Mouse (Mus musculus) hindbrain, postnatal 0 days (tissue): ENCODE measurements around the gene Tbc1d1. TPM values are rescaled to one million over a fixed set of nuclear protein-coding genes. Genes with fewer than 3 reads are reported as not detected.

Experiments
- ATAC-seq: fragments of 200-750 bp; cut with Nextera tagmentation; 2 replicates; pipeline ENCODE4 v1.8.0; 2017; ENCODE audit warnings: mild to moderate bottlenecking, moderate TSS enrichment, moderate library complexity
- DNase-seq: peaks from one replicate; pipeline ENCODE4 v3.0.0-alpha.2; 2015; ENCODE audit warnings: low spot score
- H3K27ac ChIP-seq: fragments of 300-500 bp; sonication (generic); 2 replicates; pipeline ENCODE4 v1.5.1; 2014; ENCODE audit warnings: mild to moderate bottlenecking
- H3K27me3 ChIP-seq: fragments of 300-500 bp; sonication (generic); 2 replicates; pipeline ENCODE4 v1.6.1; 2014; ENCODE audit warnings: low read length, mixed read lengths; ENCODE audit not compliant: insufficient read depth
- H3K36me3 ChIP-seq: fragments of 300-500 bp; sonication (generic); 2 replicates; pipeline ENCODE4 v1.6.1; 2014; ENCODE audit warnings: low read length, mixed read lengths; ENCODE audit not compliant: insufficient read depth
- H3K4me1 ChIP-seq: fragments of 300-500 bp; sonication (generic); 2 replicates; pipeline ENCODE4 v1.6.1; 2014; ENCODE audit warnings: antibody characterized with exemption, low read length, mixed read lengths; ENCODE audit not compliant: insufficient read depth
- H3K4me2 ChIP-seq: fragments of 300-500 bp; sonication (generic); 2 replicates; pipeline ENCODE4 v1.6.1; 2014; ENCODE audit warnings: low read depth, mild to moderate bottlenecking, low read length, moderate library complexity, mixed read lengths
- H3K4me3 ChIP-seq: fragments of 300-500 bp; sonication (generic); 2 replicates; pipeline ENCODE4 v1.5.1; 2014; ENCODE audit warnings: low read length
- H3K9ac ChIP-seq: fragments of 300-500 bp; sonication (generic); replicated peaks from 2 replicates; pipeline ENCODE4 v1.6.1; 2014; ENCODE audit warnings: mild to moderate bottlenecking, low read length, moderate library complexity, mixed read lengths
- H3K9me3 ChIP-seq: fragments of 300-500 bp; sonication (generic); 2 replicates; pipeline ENCODE4 v1.6.1; 2016; ENCODE audit warnings: low read length, mixed read lengths
- CTCF ChIP-seq: IDR thresholded peaks from 2 replicates; pipeline ENCODE4 v1.5.1; 2016; ENCODE audit warnings: antibody characterized with exemption, control low read depth, low read depth
- whole genome bisulfite sequencing: fragments of 180-500 bp; shearing (Covaris S2); extraction: QIAGEN DNeasy Blood & Tissue Kit; methylation state at CpG from one replicate; pipeline ENCODE4 v1.1.7; 2014; 5-methylcytosine and 5-hydroxymethylcytosine counted together
- polyA plus RNA-seq: library from polyadenylated mRNA; unstranded; fragments of >200 nt; fragmentation: Nextera tagmentation; extraction: Ambion mirVana; gene quantifications from 2 replicates; pipeline ENCODE4 v1.2.1, GENCODE M21; 2015
- total RNA-seq: library from RNA; depleted of rRNA; stranded (reverse); fragments of >200 nt; gene quantifications from 2 replicates; pipeline ENCODE4 v1.2.3, GENCODE M21; 2014

Tbc1d1 gene
- total and polyA plus RNA-seq, 2 experiments from 2014 or later: 7.2 to 19.2 TPM

DNA sequence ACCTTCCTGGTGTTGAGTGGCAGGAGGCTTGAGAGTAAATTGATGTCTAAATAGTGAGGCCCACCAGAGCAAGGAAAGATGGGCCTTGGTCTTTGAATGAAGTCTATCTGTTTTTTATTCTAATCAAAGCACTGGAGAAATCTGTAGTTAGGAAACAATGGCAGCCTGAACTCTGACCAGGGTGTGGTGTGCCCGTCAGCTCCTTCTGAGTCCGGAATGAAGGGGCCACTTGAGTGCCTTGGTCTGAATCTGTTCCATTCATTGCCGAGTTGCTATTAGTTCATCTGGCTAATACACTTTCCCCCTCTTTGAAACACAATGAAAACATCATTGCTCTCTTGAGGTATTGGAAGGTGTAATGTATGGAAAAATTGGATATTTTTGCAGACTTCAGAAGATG, 98.2 kb downstream of the Tbc1d1 start:
- no peak for TF ChIP-seq CTCF

DNA sequence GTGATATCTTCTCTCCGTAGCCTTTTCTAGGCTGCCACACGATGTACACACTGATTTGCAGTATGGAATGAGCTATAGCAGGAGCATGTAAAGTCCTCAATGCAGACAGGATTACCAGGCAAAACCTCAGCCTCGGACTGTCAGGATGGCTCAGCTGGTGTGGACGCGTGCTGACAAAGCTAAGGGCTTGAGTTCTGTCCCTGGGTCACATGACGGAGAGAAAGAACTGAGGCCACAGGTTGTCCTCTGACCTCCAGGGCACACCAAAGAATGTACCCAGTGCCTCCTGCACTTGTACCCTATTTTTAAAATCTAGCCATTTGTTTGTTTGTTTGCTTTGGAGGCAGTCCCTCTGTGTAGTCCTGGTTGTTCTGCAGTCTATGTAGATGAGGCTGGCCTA, 98.9 kb downstream of the Tbc1d1 start:
- no peak for ATAC-seq
- TF ChIP-seq CTCF: no peak
- Histone ChIP-seq H3K4me1 (no peaks in the 10 kb centered on the region), H3K9ac (no peak overlapping the region), H3K4me2 (no peak overlapping the region), H3K27ac (no peak overlapping the region), H3K4me3 (no peak overlapping the region), H3K27me3 (no peaks in the 10 kb centered on the region), H3K36me3 (no peaks in the 10 kb centered on the region), H3K9me3 (no peaks in the 10 kb centered on the region)
- no peak for DNase-seq
- WGBS: 39% methylated on average over 6 of the region's 6 CpGs

More for the DNA sequence above, 98.2 kb downstream of the Tbc1d1 start:
- H3K9ac ChIP-seq: no peak overlapping the region
- H3K4me2 ChIP-seq: no peak overlapping the region
- H3K4me3 ChIP-seq: no peak overlapping the region
- ATAC-seq: no peak
- no peaks in the 10 kb centered on the region for H3K36me3 ChIP-seq
- no peaks in the 10 kb centered on the region for H3K27me3 ChIP-seq
- WGBS: 40% methylated on average over 3 of the region's 3 CpGs
- no peak overlapping the region for H3K27ac ChIP-seq
- H3K4me1 ChIP-seq: no peaks in the 10 kb centered on the region
- H3K9me3 ChIP-seq: no peaks in the 10 kb centered on the region
- DNase-seq: no peak

DNA sequence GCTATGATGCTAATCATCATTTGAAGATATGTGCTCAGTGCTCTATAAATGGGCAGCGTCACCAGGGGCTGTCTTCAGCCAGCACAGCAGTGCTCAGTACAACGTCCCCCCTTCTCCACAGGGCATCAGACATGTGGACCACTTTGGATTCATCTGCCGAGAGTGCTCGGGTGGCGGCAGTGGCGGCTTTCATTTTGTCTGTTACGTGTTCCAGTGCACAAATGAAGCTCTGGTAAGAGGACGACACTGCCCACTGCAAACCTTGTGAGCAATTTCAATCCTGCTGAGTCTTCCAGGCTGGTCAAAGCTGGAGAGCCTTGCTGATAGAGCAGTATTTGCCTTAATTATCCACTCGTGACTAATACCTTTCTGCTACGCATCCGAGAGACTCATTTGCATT, 107.2 kb downstream of the Tbc1d1 start:
- H3K27me3 ChIP-seq: no peaks in the 10 kb centered on the region
- no peak overlapping the region for H3K4me3 ChIP-seq
- H3K9ac ChIP-seq: no peak overlapping the region
- DNase-seq: peak; percentile 37
- peak overlapping the region; percentile 5; the same call in 1 of the 2 replicates for H3K4me2 ChIP-seq
- 0 out of 2 replicates have a peak, but pooled peaks have one; percentile 5 for TF ChIP-seq CTCF
- no peaks in the 10 kb centered on the region for H3K4me1 ChIP-seq
- 50% methylated on average over 11 of the region's 11 CpGs for WGBS
- no peaks in the 10 kb centered on the region for H3K36me3 ChIP-seq
- H3K9me3 ChIP-seq: no peaks in the 10 kb centered on the region
- H3K27ac ChIP-seq: no peak overlapping the region
- peak; percentile 73; the same call in 1 of the 2 replicates for ATAC-seq

DNA sequence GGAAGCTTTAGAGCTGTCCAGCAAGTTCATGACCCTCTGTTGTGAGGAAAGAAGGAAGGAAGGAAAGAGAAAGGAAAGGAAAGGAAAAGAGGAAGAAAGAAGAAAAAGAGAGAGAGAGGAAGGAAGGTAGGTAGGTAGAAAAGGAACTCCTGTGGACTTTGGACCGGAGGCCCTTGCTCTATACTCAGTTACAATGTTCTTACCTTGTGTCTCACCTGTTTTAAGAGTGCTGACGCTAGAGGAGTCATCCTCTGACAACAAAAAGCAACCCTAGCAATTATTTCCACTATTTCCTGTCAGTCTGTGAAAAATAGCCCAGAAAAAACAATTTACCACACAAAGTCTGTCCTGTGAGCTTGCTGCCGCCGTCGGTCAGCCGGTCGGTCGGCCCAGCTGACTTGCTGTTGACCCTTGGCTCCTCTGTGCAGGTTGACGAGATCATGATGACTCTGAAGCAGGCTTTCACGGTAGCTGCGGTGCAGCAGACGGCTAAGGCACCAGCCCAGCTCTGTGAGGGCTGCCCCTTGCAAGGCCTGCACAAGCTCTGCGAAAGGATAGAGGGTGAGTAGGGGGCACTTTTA, 107.9 kb downstream of the Tbc1d1 start:
- DNase-seq (no peak), ATAC-seq (no peak)
- Histone ChIP-seq H3K4me2 (no peak overlapping the region), H3K9ac (no peak overlapping the region), H3K27me3 (no peaks in the 10 kb centered on the region), H3K27ac (no peak overlapping the region), H3K9me3 (no peaks in the 10 kb centered on the region), H3K4me3 (no peak overlapping the region), H3K36me3 (no peaks in the 10 kb centered on the region), H3K4me1 (no peaks in the 10 kb centered on the region)
- WGBS: 80% methylated on average over 13 of the region's 13 CpGs
- no peak for TF ChIP-seq CTCF

DNA sequence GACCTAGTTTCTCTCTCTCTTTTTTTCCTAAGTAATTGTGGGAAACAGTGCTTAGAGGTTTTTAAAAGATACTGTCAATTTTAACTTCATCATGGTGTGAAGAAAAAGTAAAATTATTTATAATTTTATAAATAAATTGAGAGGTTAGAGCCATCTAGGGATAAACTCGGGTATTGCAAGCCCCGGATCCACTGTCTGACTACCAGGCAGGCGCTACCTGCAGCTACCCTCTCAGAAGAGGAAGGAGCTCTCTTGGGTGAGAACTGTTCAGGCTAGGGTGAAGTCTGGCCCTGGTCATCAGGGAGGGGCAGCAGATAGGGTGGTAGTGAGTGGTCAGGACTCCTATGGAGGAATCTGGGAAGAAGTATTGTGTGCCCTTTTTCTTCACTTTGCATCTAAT, 109.0 kb downstream of the Tbc1d1 start:
- peak; percentile 59 for TF ChIP-seq CTCF
- no peak overlapping the region for H3K4me3 ChIP-seq
- H3K4me1 ChIP-seq: no peaks in the 10 kb centered on the region
- peak; percentile 67 for DNase-seq
- ATAC-seq: no peak
- no peaks in the 10 kb centered on the region for H3K36me3 ChIP-seq
- 37% methylated on average over 3 of the region's 3 CpGs for WGBS
- no peaks in the 10 kb centered on the region for H3K27me3 ChIP-seq
- no peak overlapping the region for H3K9ac ChIP-seq
- H3K9me3 ChIP-seq: no peaks in the 10 kb centered on the region
- no peak overlapping the region for H3K27ac ChIP-seq
- H3K4me2 ChIP-seq: no peak overlapping the region

DNA sequence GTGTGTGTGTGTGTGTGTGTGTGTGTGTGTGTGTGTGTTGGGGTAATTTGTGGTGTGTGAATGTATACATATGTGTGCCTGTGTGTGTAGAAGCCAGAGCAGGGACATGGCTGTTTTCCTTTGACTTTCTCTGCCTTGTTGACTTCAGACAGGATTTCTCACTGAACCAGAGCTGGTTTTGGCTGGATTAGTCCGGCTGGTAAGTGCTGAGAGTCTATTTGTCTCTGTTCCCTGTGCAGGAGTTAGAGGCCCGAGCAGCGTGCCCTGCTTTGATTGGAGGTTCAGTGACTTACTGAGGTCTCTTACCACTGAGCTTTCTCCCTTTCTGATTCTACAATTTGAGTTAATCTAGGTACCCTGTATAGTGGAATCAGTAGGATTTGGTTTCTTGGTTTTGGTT, 109.8 kb downstream of the Tbc1d1 start:
- no peaks in the 10 kb centered on the region for H3K9me3 ChIP-seq
- H3K36me3 ChIP-seq: no peaks in the 10 kb centered on the region
- no peak for TF ChIP-seq CTCF
- H3K27ac ChIP-seq: no peak overlapping the region
- no peaks in the 10 kb centered on the region for H3K27me3 ChIP-seq
- 87% methylated on average over 3 of the region's 3 CpGs for WGBS
- no peak overlapping the region for H3K4me2 ChIP-seq
- no peak overlapping the region for H3K4me3 ChIP-seq
- no peak for ATAC-seq
- DNase-seq: no peak
- no peaks in the 10 kb centered on the region for H3K4me1 ChIP-seq
- H3K9ac ChIP-seq: no peak overlapping the region

DNA sequence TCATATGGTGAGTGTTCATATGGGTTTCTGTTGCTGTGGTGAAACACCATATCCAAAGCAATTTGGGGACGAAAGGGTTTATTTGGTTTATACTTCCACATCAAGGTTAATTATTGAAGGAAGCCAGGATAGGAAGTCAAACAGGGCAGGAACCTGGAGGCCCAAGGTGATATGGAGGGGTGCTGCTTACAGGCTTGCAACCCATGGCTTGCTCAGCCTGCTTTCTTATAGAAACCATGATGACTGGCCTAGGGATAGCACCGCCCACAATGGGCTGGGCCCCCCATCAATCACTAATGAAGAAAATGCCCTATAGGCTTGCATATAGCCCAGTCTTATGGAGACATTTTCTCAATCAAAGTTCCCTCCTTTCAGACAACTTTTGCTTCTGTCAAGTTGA, 110.4 kb downstream of the Tbc1d1 start:
- Histone ChIP-seq H3K4me2 (no peak overlapping the region), H3K4me3 (no peak overlapping the region), H3K9me3 (no peaks in the 10 kb centered on the region), H3K4me1 (no peaks in the 10 kb centered on the region), H3K27me3 (no peaks in the 10 kb centered on the region), H3K27ac (no peak overlapping the region), H3K9ac (no peak overlapping the region), H3K36me3 (no peaks in the 10 kb centered on the region)
- no peak for TF ChIP-seq CTCF
- WGBS: 97% methylated on average over 2 of the region's 2 CpGs
- ATAC-seq (no peak), DNase-seq (no peak)
